Mouse (Mus musculus) MN1 (cell line): Measurements from ENCODE around the gene Eefsec.

Experiments used
- DNase-seq: peaks from one replicate; pipeline ENCODE4 v3.0.0-alpha.2; 2016; ENCODE audit warnings: low spot score

Gene Eefsec

GRCm38 (mm10) chr6:88342965-88343364 lies 103.4 kb downstream of the Eefsec start:
- no peak for DNase-seq

DNA sequence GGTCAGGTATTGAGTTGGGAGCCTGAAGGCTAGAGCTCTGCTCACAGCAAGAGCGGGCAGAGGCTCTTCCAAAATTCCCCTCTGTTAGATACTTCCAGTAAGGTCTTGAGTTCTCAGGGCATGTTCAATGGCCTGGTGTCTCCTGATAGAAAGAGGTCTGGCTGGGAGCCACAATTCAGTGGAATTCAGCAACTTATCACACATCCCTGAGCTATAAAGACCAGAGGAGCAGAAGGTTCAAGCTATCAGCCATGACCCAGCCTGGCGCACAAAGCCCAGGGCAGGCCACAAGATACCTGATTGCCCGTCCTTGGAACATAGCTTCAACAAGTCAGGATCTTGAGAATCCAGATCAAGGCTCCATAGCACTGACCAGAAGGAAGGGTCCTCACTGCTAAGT lies 105.2 kb downstream of the Eefsec start:
- DNase-seq: no peak

DNA sequence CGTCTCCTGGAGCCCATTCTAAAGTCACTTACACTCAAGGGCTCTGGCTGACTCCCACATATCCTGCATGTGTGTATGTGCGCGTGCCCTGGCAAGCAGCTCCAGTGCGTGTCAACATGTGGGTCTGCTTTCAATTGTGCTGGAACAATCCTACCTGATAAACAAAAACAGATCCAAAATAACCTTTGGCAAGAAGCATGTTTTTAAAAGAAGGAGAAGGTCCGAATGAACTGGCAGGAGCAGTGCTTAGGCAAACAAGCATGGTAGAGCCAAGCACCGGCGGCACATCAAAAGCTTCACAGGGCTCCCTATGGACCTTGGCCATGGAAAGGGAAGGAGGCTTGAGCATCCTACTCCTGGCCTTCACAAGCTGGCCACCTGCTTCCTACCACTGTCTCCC lies 105.6 kb downstream of the Eefsec start:
- DNase-seq: no peak

- DNase-seq: no peak
These were observed 117.0 kb downstream of the Eefsec start for GRCm38 (mm10) chr6:88329336-88329735.

- peak; percentile 54 for DNase-seq
These were observed 124.5 kb downstream of the Eefsec start for GRCm38 (mm10) chr6:88321879-88322278.

DNA sequence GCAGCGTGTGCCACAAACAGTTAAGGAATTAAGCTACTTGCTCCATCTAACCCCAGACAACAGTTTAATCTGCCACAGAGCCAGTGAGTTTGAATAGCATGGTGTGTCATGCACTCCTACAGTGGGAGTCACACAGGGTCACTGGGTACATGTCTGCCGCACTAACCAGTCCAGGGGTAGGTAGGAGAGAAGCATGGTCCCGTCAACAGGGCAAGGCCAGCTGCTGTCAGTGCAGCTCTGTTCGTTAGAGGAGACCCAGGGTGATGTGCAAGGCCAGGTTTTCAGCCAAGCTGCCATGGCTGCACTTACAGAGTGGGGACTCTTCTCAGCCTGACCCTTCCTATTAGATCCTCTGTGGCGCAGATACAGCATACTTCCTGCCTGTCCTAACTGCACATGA lies 125.1 kb downstream of the Eefsec start:
- no peak for DNase-seq

- DNase-seq: peak; percentile 56
These were observed 126.6 kb downstream of the Eefsec start for GRCm38 (mm10) chr6:88319735-88320134.

DNA sequence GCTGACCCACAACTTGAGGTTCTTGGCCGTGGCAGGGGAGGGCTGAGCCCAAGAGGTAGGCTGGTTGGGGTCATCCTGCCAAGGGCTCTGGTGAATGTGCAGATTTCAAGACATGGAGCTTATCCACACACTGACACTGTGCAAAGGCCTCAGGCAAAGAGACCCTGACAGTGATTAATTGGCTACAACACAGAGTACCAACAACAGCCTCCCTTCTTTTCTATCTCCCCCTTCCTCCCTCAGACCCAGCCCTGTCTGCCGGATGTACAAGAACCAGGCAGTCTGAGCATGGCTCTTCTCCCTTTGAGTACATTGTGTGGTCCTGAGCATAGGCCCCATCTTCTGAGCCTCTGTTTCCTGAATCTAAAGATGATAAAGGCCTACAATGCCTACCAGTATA lies 131.0 kb downstream of the Eefsec start:
- DNase-seq: no peak

DNA sequence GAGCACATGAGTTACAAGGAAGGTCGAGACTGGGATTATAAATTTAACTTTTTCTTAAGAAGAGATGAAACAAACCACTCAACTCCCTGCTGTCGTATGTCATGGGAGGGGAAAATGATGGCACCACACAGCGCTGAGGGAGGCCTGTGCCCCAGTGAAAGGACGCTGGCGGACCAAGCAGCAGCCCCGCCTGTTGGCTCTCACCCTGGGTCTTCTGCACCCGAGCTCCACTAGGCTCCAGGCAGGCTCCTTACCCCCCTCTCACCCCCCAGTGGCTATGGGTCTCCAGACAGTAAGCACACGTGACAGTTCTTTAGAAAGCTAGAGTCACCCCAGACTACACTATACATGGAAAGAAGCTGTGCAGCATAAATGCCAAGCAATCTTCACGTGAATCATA lies 132.4 kb downstream of the Eefsec start:
- no peak for DNase-seq

GRCm38 (mm10) chr6:88311593-88311992 lies 134.7 kb downstream of the Eefsec start:
- DNase-seq: no peak

GRCm38 (mm10) chr6:88306100-88306746 lies 140.1 kb downstream of the Eefsec start:
- no peak for DNase-seq

DNA sequence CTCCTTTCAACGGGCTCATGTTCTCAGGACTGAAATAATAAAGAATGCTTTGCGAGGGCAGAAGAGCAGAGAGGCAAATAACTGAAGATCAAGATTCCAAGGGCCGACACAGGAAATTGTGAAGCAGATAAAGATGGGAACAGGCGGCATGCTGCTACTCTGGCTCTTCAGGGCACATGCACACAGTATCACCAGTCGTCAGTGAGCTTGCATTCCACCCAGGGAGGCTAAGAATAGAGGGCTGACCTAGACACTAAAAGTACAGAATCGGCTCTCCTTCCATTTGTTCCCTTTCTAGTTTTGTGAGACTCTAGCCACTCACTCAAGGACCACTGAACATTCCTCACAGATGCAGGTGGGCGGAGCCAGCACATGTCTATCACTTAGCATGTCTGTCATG lies 145.1 kb downstream of the Eefsec start:
- DNase-seq: no peak

- no peak for DNase-seq
These were observed 146.8 kb downstream of the Eefsec start for GRCm38 (mm10) chr6:88299491-88299890.

GRCm38 (mm10) chr6:88292274-88292909 lies 153.9 kb downstream of the Eefsec start:
- DNase-seq: no peak

GRCm38 (mm10) chr6:88290129-88290766 lies 156.1 kb downstream of the Eefsec start:
- DNase-seq: no peak

- DNase-seq: no peak
These were observed 168.2 kb downstream of the Eefsec start for GRCm38 (mm10) chr6:88278141-88278540.

GRCm38 (mm10) chr6:88277242-88277641 lies 169.1 kb downstream of the Eefsec start:
- no peak for DNase-seq

DNA sequence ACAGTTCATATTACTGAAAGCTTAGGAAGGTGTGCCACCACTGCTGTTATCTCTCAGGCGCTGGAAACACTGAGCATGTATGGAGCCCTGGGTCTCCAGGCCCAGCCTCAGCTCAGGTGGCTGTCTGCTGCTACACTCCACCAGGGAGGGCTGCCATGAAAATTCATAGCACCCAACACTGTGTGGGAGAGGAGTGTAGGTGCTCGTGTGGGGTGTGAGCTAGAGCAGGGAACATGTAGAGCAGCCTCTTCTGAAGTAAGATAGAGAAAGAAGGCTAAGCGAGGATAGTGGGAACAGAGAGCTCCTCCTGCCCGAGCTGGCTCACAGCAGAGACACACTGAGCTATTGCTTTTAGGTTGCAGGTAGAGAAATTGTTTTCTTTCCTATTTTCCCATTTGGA lies 170.1 kb downstream of the Eefsec start:
- no peak for DNase-seq

- DNase-seq: no peak
These were observed 171.7 kb downstream of the Eefsec start for GRCm38 (mm10) chr6:88274623-88275022.

GRCm38 (mm10) chr6:88267970-88268369 lies 178.4 kb downstream of the Eefsec start:
- DNase-seq: no peak

GRCm38 (mm10) chr6:88267068-88267467 lies 179.3 kb downstream of the Eefsec start:
- no peak for DNase-seq

- DNase-seq: no peak
These were observed 180.3 kb downstream of the Eefsec start for GRCm38 (mm10) chr6:88266055-88266454.

DNA sequence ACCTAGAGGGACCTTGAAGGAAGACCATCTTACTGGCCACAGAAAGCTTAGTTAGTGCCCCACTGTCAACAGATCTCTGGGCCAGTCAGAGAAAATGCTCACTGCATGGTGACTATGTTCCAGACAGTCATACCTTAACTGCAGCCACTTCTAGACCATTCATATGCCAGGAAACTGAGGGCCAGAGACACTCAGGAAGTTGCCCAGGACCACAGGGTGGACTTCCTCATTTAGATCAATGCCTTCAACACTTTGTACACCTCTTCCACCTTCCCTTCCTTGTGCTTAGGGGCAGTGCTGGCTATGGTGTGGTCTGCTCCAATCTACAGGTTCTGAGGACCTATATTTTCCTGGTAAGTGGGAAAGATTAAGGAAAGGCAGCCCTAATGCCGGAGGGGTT lies 181.0 kb downstream of the Eefsec start:
- no peak for DNase-seq

DNA sequence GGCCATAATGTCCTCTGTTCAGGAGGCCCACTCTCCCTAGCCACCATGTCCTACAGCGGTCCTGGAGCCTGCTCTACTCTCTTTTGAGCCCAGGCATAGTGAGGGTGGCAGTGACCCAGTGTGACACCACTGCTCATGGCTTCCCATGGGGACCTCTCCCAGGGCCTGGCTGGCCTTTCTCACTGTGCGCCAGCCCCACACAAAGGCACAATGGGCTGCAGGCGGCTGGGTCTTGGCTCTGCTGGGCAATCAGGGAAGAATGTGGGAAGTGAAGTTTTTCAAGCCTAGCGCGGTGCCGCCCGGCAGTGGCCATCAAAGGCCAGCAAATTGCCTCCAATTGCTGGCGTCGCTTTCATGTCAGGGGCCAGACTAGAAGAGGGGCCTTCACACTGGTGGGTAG lies 184.2 kb downstream of the Eefsec start:
- no peak for DNase-seq
